In genomic region chr9:33292116-33292515, GRCm38 (mm10) we compare ENCODE assay signal across 18 mouse cellular contexts.
DNase-seq lines count a peak whose midpoint lies in the region; ATAC-seq lines count a peak whose summit lies in the region.
"Had no signal": no experiment of that assay in that cellular context is flagged by ENCODE, and none has a peak within 500 bp of the region (broad histone marks: within the 10 kb centered on the region; RNA-seq: fewer than 3 reads in every experiment).

No protein-coding gene starts in this region.

- no peak overlapping the region for H3K9ac ChIP-seq in intestine, embryonic 15.5 days
- H3K9ac ChIP-seq: forebrain, embryonic 12.5 days; limb, embryonic 13.5 days; liver, embryonic 13.5 days; lung, embryonic 15.5 days; neural tube, embryonic 12.5 days had no signal

- no peak overlapping the region for H3K4me3 ChIP-seq in intestine, embryonic 15.5 days (replicated peaks)
- H3K4me3 ChIP-seq: forebrain, embryonic 12.5 days; limb, embryonic 13.5 days; liver, embryonic 13.5 days; lung, embryonic 15.5 days; neural tube, embryonic 12.5 days had no signal

- no peaks in the 10 kb centered on the region for H3K27me3 ChIP-seq in intestine, embryonic 15.5 days (replicated peaks)
- H3K27me3 ChIP-seq: forebrain, embryonic 12.5 days; limb, embryonic 13.5 days; liver, embryonic 13.5 days; lung, embryonic 15.5 days; neural tube, embryonic 12.5 days had no signal

- no peak overlapping the region for H3K4me2 ChIP-seq in intestine, embryonic 15.5 days (replicated peaks)
- H3K4me2 ChIP-seq: forebrain, embryonic 12.5 days; heart, embryonic 11.5 days; limb, embryonic 13.5 days; liver, embryonic 13.5 days; lung, embryonic 15.5 days; midbrain, embryonic 11.5 days; neural tube, embryonic 12.5 days had no signal

- no peaks in the 10 kb centered on the region for H3K36me3 ChIP-seq in intestine, embryonic 15.5 days
- H3K36me3 ChIP-seq: forebrain, embryonic 12.5 days; limb, embryonic 13.5 days; liver, embryonic 13.5 days; lung, embryonic 15.5 days; neural tube, embryonic 12.5 days had no signal

- ATAC-seq in intestine, embryonic 15.5 days = no peak

- H3K9me3 ChIP-seq in intestine, embryonic 15.5 days = no peaks in the 10 kb centered on the region
- H3K9me3 ChIP-seq: forebrain, embryonic 12.5 days; limb, embryonic 13.5 days; liver, embryonic 13.5 days; lung, embryonic 15.5 days; neural tube, embryonic 12.5 days had no signal

- peak; percentile 54 for DNase-seq in layer of hippocampus, adult 11-12 months (ENCODE audit: low spot score)
- DNase-seq in layer of hippocampus, postnatal 10 days (ENCODE audit: low spot score in 2 of 2) = no peak
- DNase-seq in layer of hippocampus, adult 18-20 months (ENCODE audit: low spot score in 2 of 2) = peak; percentile 35 to 72
- peak; percentile 45 for DNase-seq in layer of hippocampus, adult 9-11 months
- peak; percentile 4 for DNase-seq in right cerebral cortex, postnatal 25 days
- no peak for DNase-seq in heart, adult 9 months (ENCODE audit: low spot score in 2 of 2)
- DNase-seq: heart, postnatal 10 days; kidney, adult 2 months; kidney, postnatal 14 days; liver, embryonic 13.5 days; thymus, postnatal 14 days had no signal

- H3K4me1 ChIP-seq in intestine, embryonic 15.5 days (replicated peaks) = no peaks in the 10 kb centered on the region
- H3K4me1 ChIP-seq: forebrain, embryonic 12.5 days; limb, embryonic 13.5 days; liver, embryonic 13.5 days; lung, embryonic 15.5 days; neural tube, embryonic 12.5 days had no signal

- H3K27ac ChIP-seq in intestine, embryonic 15.5 days = no peak overlapping the region
- H3K27ac ChIP-seq: forebrain, embryonic 12.5 days; limb, embryonic 13.5 days; liver, embryonic 13.5 days; lung, embryonic 15.5 days; neural tube, embryonic 12.5 days had no signal

Comparison
In these comparisons a context has a peak if more than half of its experiments do, and no peak if none do; other contexts are left out.
1. DNase-seq: peak in layer of hippocampus, adult 11-12 months (single experiment), layer of hippocampus, adult 18-20 months (2 of 2), layer of hippocampus, adult 9-11 months (single experiment) and right cerebral cortex, postnatal 25 days (single experiment); none in layer of hippocampus, postnatal 10 days (0 of 2) and heart, adult 9 months (0 of 2).